Comparison of ENCODE assay signal across 14 mouse cellular contexts in the genomic region with DNA sequence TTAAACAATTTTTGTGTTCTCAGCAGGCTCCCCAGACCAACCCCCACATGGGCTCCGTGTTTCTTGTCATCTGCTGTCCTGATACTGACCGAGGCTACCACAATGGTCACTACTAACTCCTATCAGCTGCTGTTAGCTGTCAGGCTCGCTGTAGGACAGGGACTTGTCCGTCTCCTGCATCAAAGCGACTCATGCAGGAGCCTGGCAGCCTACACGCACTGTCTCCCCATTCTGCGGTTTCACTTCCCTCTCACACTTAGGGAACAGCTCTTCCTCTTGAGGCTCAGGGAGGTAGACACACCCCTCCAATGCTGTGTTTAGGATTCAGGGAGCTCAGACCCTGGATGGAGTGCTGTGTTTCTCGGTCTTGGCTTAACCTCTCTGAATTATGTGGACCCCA.
DNase-seq lines count a peak whose midpoint lies in the region; ATAC-seq lines count a peak whose summit lies in the region.
"Had no signal": no experiment of that assay in that cellular context is flagged by ENCODE, and none has a peak within 500 bp of the region (broad histone marks: within the 10 kb centered on the region; RNA-seq: fewer than 3 reads in every experiment).

No protein-coding gene starts in this region.

- H3K4me3 ChIP-seq in forebrain, embryonic 10.5 days: no peak overlapping the region
- no peak overlapping the region for H3K4me3 ChIP-seq in forebrain, embryonic 16.5 days (replicated peaks; ENCODE audit: low read length)
- no peak overlapping the region for H3K4me3 ChIP-seq in midbrain, embryonic 10.5 days
- no peak overlapping the region for H3K4me3 ChIP-seq in midbrain, embryonic 16.5 days (ENCODE audit: low read depth, low read length)
- H3K4me3 ChIP-seq in forebrain, embryonic 14.5 days (ENCODE audit: low read depth, low read length): no peak overlapping the region
- H3K4me3 ChIP-seq: embryonic facial prominence, embryonic 12.5 days had no signal

- H3K4me1 ChIP-seq in forebrain, embryonic 10.5 days: peaks cover 47% of the 10 kb centered on the region
- H3K4me1 ChIP-seq in forebrain, embryonic 16.5 days (replicated peaks; ENCODE audit: control insufficient read depth, insufficient read depth, low read length): peaks cover 37% of the 10 kb centered on the region
- H3K4me1 ChIP-seq in midbrain, embryonic 10.5 days: peaks cover 33% of the 10 kb centered on the region
- H3K4me1 ChIP-seq in midbrain, embryonic 16.5 days (ENCODE audit: control insufficient read depth, insufficient read depth, low read length): peaks cover 9% of the 10 kb centered on the region; the same call in 1 of the 2 replicates
- peaks cover 19% of the 10 kb centered on the region for H3K4me1 ChIP-seq in forebrain, embryonic 14.5 days (ENCODE audit: control insufficient read depth, insufficient read depth, low read length)

- peaks cover 5% of the 10 kb centered on the region; the same call in 1 of the 2 replicates for H3K36me3 ChIP-seq in forebrain, embryonic 10.5 days (replicated peaks)
- no peaks in the 10 kb centered on the region for H3K36me3 ChIP-seq in forebrain, embryonic 16.5 days (ENCODE audit: control insufficient read depth, insufficient read depth)
- 0 out of 2 replicates have a peak, but pooled peaks cover 10% of the 10 kb centered on the region for H3K36me3 ChIP-seq in midbrain, embryonic 10.5 days
- no peaks in the 10 kb centered on the region; the same call in 1 of the 2 replicates for H3K36me3 ChIP-seq in midbrain, embryonic 16.5 days (ENCODE audit: control insufficient read depth, insufficient read depth, low read length)
- peaks cover 16% of the 10 kb centered on the region; the same call in 1 of the 2 replicates for H3K36me3 ChIP-seq in forebrain, embryonic 14.5 days (ENCODE audit: control insufficient read depth, insufficient read depth, low read length)
- H3K36me3 ChIP-seq: embryonic facial prominence, embryonic 12.5 days had no signal

- peaks cover 31% of the 10 kb centered on the region for H3K27me3 ChIP-seq in forebrain, embryonic 10.5 days (ENCODE audit: poor library complexity, severe bottlenecking)
- no peaks in the 10 kb centered on the region for H3K27me3 ChIP-seq in forebrain, embryonic 16.5 days (replicated peaks; ENCODE audit: control insufficient read depth, insufficient read depth, low read length)
- peaks cover 21% of the 10 kb centered on the region for H3K27me3 ChIP-seq in midbrain, embryonic 10.5 days (ENCODE audit: low read depth, poor library complexity, severe bottlenecking)
- no peaks in the 10 kb centered on the region for H3K27me3 ChIP-seq in midbrain, embryonic 16.5 days (ENCODE audit: control insufficient read depth, insufficient read depth, low read depth, low read length)
- H3K27me3 ChIP-seq in forebrain, embryonic 14.5 days (replicated peaks; ENCODE audit: control insufficient read depth, insufficient read depth, low read length): no peaks in the 10 kb centered on the region

- peak overlapping the region; percentile 66 for H3K27ac ChIP-seq in forebrain, embryonic 10.5 days
- H3K27ac ChIP-seq in forebrain, embryonic 16.5 days (ENCODE audit: low read length): no peak overlapping the region
- H3K27ac ChIP-seq in midbrain, embryonic 10.5 days (replicated peaks): 0 out of 2 replicates have a peak overlapping the region, but pooled peaks have one; percentile 6
- no peak overlapping the region for H3K27ac ChIP-seq in midbrain, embryonic 16.5 days (ENCODE audit: low read length)
- peak overlapping the region; percentile 44; the same call in 1 of the 2 replicates for H3K27ac ChIP-seq in forebrain, embryonic 14.5 days (ENCODE audit: low read depth, low read length)
- H3K27ac ChIP-seq: kidney, postnatal 0 days had no signal

- WGBS in forebrain, embryonic 10.5 days: 70% methylated on average over 8 of the region's 8 CpGs
- 73% methylated on average over 8 of the region's 8 CpGs for WGBS in forebrain, embryonic 16.5 days
- 72% methylated on average over 8 of the region's 8 CpGs for WGBS in midbrain, embryonic 10.5 days
- WGBS in midbrain, embryonic 16.5 days: 71% methylated on average over 8 of the region's 8 CpGs
- WGBS in forebrain, embryonic 14.5 days: 73% methylated on average over 8 of the region's 8 CpGs

- no peaks in the 10 kb centered on the region for H3K9me3 ChIP-seq in forebrain, embryonic 10.5 days
- H3K9me3 ChIP-seq in forebrain, embryonic 16.5 days (ENCODE audit: control insufficient read depth, low read length): no peaks in the 10 kb centered on the region
- no peaks in the 10 kb centered on the region for H3K9me3 ChIP-seq in midbrain, embryonic 10.5 days (replicated peaks)
- no peaks in the 10 kb centered on the region for H3K9me3 ChIP-seq in midbrain, embryonic 16.5 days (replicated peaks; ENCODE audit: control insufficient read depth, low read length, poor library complexity, severe bottlenecking)
- no peaks in the 10 kb centered on the region for H3K9me3 ChIP-seq in forebrain, embryonic 14.5 days (replicated peaks; ENCODE audit: control insufficient read depth, low read length)
- H3K9me3 ChIP-seq: embryonic facial prominence, embryonic 12.5 days had no signal

- ATAC-seq in forebrain, embryonic 16.5 days: no peak
- ATAC-seq in midbrain, embryonic 16.5 days: no peak
- no peak for ATAC-seq in forebrain, embryonic 14.5 days
- peak; percentile 64 for ATAC-seq in monocyte, adult 5-6 weeks (replicated peaks; ENCODE audit: insufficient number of reproducible peaks, low FRiP score, low TSS enrichment, poor library complexity, severe bottlenecking)

- no peak overlapping the region for H3K9ac ChIP-seq in forebrain, embryonic 16.5 days (replicated peaks; ENCODE audit: low read depth, low read length)
- H3K9ac ChIP-seq in midbrain, embryonic 16.5 days (ENCODE audit: low read depth, low read length): no peak overlapping the region
- no peak overlapping the region for H3K9ac ChIP-seq in forebrain, embryonic 14.5 days (ENCODE audit: low read length)
- H3K9ac ChIP-seq: embryonic facial prominence, embryonic 12.5 days; lung, embryonic 14.5 days had no signal

- no peak overlapping the region for H3K4me2 ChIP-seq in forebrain, embryonic 16.5 days (ENCODE audit: low read length)
- no peak overlapping the region for H3K4me2 ChIP-seq in midbrain, embryonic 16.5 days (ENCODE audit: low read length)
- no peak overlapping the region for H3K4me2 ChIP-seq in forebrain, embryonic 14.5 days (ENCODE audit: low read length)
- H3K4me2 ChIP-seq: embryonic facial prominence, embryonic 12.5 days; liver, embryonic 11.5 days; lung, embryonic 14.5 days had no signal

- no peak for DNase-seq in forebrain, embryonic 10.5 days (ENCODE audit: extremely low spot score, low spot score)
- DNase-seq in midbrain, embryonic 10.5 days (ENCODE audit: low spot score): no peak
- no peak for DNase-seq in forebrain, embryonic 14.5 days (ENCODE audit: low spot score)
- no peak for DNase-seq in cerebellum, postnatal 36 days
- DNase-seq in layer of hippocampus, adult 9-11 months: no peak
- DNase-seq: cerebellum, postnatal 25 days; heart, postnatal 10 days had no signal

Comparison
In these comparisons a context has a peak if more than half of its experiments do, and no peak if none do; other contexts are left out.
1. H3K27ac ChIP-seq: peak in forebrain, embryonic 10.5 days (single experiment), midbrain, embryonic 10.5 days (single experiment) and forebrain, embryonic 14.5 days (single experiment); none in forebrain, embryonic 16.5 days (single experiment) and midbrain, embryonic 16.5 days (single experiment).